Mouse (Mus musculus) MEL (cell line): ENCODE results near the gene Fgfr2.

ENCODE experiments used
- CTCF ChIP-seq, 3 experiments: IDR thresholded peaks in 2 of 3; conservative IDR thresholded peaks in 1 of 3; 2 replicates each; pipeline ENCODE4 v1.5.1; 2011 to 2012; ENCODE audit warnings: low read length in 3 of 3, low read depth in 2 of 3, mild to moderate bottlenecking in 2 of 3, improper control_type of control experiment in 1 of 3, inconsistent platforms in 1 of 3, mixed read lengths in 1 of 3, moderate library complexity in 1 of 3; ENCODE audit not compliant: control insufficient read depth in 1 of 3, insufficient read depth in 1 of 3, poor library complexity in 1 of 3, severe bottlenecking in 1 of 3
- EP300 ChIP-seq, 2 experiments: IDR thresholded peaks; 2 replicates each; pipeline ENCODE4 v1.6.1; 2011; ENCODE audit warnings: improper control_type of control experiment in 2 of 2, low read length in 2 of 2, low read depth in 1 of 2, mild to moderate bottlenecking in 1 of 2

- TF ChIP-seq EP300 (IDR thresholded peaks at IDR 0.05; ENCODE audit: low read depth in 1 of 2, low read length in 2 of 2) (no peak), CTCF (IDR thresholded peaks at IDR 0.05 in 2 of 3, conservative IDR thresholded peaks at IDR 0.05 in 1 of 3; ENCODE audit: control insufficient read depth in 1 of 3, insufficient read depth in 1 of 3, low read depth in 2 of 3, low read length in 3 of 3, poor library complexity in 1 of 3, severe bottlenecking in 1 of 3) (no peak)
These were observed 791.0 kb downstream of the Fgfr2 start for GRCm38 (mm10) chr7:132332176-132332575.
